Mouse (Mus musculus) embryo, embryonic 9.5 days (tissue): ENCODE data around the gene Tes.

ENCODE experiments used
- DNase-seq: peaks from one replicate; pipeline ENCODE4 v3.0.0-alpha.2; 2017; ENCODE audit errors: extremely low spot score

Gene Tes

DNA sequence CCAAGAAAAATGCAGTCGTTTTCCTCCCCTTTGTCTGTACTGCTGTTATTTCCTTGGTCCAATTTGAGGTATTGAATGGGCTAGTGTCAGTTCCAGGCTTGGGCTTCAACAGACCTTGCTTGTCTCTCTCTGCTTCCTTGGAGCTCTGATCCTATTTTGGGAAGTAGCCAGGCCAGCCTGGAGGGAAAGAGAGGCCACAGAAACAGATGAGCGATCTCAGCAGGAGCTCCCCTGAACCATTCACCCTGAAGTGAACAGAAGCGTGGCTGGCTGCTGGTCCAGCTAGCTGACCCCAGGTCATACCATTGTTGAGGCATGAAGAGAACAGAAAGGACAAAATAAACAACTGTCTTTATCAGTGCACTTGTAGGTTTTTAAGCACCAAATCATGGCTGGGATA lies 12.8 kb downstream of the Tes start:
- DNase-seq = peak; percentile 52

DNA sequence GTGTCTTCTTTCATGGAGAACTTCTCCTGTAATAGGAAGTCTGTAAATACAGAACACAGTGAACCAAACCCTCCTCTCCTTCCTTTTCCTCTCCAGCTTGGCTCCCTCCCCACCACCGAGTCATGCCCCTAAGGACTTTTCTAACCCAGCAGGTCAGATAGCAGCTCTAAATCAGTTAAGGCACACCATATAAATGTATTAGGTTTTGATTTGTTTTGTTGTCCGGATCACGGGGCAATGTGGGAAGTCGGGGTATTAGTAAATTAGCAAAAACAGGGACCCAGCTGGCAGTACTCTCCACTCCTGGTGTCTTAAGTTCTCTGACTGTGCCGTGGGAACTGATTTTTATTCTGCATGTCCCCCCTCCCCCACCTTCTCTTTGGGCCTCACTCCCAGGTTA lies 14.4 kb downstream of the Tes start:
- no peak for DNase-seq

DNA sequence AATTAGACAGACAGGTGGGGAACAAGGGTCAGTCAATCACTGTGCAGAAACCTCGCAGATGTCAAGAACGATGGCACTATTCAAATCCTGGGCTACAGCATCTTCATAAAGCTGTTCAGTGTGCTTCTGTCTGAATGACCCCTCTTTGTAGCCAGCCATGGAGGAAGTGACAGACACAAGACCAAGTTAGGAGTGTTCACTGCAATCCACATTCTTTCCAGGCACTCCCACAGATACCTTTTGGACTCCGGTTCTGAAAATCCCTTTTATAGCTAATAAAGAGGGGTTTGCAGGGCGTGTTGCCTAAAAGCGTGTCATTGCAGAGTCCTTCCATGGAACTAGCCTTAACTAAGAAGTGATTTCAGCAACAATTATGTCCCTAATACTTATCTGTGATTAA lies 14.9 kb downstream of the Tes start:
- no peak for DNase-seq

- DNase-seq = no peak
Observed at GRCm38 (mm10) chr6:17082238-17082637, 17.3 kb downstream of the Tes start.

DNA sequence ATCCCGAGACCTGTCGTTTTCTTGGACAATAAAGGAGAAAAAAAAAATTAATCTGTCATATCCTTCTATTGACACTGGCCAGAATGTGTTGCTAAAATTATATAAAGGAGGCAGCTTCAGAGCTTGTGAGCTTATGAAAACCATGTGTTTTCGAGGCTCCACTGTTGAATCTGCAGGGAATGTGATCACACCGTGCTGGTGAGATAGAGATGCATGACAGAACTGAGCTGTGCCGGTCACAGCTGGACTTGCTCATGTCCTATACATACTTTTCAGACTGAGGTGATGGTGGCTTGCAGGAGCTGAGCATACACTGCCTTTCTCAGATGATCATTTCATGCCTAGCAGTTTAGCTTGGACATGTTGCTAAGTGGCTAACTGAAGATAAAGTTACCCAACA lies 17.9 kb downstream of the Tes start:
- no peak for DNase-seq

- DNase-seq = peak; percentile 61
Observed at GRCm38 (mm10) chr6:17087485-17087884, 22.5 kb downstream of the Tes start.

DNA sequence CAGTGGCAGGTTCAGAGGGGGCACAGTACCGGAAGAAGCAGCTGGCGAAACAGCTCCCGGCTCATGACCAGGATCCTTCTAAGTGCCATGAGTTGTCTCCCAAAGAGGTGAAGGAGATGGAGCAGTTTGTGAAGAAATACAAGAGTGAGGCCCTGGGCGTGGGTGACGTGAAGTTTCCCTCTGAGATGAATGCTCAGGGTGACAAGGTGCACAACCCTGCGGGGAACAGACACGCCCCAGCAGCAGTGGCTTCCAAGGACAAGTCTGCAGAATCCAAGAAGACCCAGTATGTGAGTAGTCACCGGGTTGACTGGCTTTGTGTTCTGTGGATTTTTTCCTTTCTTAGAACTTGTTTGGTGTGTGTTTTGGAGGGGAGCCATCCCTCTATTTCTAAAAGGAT lies 32.4 kb downstream of the Tes start:
- DNase-seq = no peak

DNA sequence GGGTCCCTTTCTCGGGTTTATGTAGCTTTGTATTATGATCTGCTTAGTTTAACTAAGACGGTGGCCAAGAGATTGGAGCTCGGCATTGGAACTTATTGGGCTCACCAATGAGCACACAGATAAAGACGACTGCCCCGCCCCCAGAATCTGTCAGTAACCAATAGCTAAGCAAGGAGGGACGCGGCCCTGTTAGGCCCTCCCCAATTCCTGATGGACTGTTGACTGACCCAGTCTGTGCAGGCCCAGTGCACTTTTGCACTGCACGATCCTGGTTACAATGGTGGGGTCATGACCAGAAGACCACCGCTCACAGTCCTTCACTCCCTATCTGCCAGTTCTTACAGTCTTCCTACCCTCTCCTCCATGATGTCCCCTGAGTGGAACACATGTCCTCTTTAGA lies 33.6 kb downstream of the Tes start:
- no peak for DNase-seq

DNA sequence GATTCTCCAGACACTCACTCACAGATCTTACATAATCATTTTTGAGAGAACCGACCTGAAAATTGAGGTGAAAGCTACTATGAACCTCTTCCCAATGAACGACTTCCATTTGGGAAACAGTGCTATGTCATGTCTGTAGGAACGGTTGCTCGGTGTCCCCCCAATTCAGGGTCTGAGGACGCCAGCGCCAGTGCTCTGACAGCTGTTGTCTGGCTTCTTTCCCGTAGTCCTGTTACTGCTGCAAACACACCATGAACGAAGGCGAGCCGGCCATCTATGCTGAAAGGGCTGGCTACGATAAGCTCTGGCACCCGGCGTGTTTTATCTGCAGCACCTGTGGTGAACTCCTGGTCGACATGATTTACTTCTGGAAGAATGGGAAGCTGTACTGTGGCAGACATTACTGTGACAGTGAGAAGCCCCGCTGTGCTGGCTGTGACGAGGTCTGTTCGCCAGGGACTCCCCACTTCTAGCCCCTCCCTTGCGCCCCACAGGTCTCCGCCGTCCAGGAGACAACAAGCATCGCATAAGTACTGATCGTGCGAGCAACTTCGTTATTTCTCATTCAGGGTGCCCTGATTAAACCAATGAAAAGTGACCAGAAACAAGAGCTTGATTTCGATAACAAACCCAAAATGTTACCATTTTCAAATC lies 34.7 kb downstream of the Tes start:
- no peak for DNase-seq

DNA sequence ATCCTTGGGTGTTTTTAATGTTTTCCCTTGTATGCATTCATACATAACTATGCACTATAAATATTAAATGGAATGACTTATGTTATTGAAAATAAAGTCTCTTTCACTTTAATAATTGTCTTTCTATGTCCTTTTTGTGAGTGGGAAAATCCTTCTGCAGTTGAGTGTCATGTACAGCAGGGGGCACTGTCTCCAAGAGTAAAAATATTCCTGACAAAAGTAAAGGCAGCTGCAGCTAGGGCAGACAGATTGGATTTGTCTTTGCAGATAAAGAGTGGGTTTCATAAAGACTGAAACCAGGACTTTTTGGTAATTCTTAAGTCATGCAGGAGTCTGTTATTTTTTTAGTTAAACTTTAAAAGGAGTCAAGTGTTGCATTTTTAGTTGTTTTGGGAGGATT lies 40.8 kb downstream of the Tes start:
- DNase-seq = peak; percentile 52

GRCm38 (mm10) chr6:17106493-17106892 lies 41.5 kb downstream of the Tes start:
- DNase-seq = no peak

DNA sequence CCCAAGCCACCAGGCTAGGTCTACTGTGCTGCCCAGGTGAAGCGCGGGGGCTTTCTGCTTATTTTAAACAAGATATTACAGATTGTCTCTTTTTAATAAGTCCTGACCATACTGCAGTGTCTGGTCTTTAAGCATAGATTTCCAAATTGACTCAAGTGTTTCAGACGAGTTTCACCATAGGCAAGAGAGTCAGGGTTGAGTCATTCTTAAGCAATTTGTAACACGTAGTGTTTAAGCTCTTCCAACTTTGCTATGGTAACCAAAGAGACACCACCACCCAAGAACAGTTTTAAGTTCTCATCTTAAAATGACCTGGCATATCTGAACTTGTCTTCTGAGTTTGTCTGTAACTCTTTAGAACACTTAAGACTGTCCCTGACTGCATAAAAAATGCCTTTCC lies 44.3 kb downstream of the Tes start:
- DNase-seq = no peak

DNA sequence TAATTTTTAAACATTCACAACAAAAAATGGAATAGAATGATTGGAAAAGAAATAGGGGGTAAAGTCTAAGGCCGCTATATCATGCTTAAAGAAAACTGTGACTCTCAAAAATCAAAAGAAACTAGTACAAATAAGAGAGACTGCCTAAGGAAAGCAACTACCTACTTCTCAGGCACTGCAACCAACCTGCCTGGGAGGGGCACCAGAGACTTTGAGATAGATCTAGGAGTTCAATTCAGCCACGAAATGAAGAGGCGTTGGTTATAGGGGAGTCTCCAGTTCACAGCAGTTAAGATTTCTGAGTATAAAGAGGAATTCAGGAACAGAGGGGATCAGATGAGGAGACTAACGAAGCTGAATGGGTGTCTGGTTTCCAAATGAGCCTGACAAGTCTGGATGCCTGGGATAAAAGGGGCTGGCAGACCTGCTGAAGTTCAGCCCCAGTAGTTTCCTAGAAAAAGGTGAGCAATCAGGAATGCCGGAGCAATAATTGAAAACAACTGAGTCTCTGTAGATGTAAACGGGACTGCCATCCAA lies 45.7 kb downstream of the Tes start:
- no peak for DNase-seq

DNA sequence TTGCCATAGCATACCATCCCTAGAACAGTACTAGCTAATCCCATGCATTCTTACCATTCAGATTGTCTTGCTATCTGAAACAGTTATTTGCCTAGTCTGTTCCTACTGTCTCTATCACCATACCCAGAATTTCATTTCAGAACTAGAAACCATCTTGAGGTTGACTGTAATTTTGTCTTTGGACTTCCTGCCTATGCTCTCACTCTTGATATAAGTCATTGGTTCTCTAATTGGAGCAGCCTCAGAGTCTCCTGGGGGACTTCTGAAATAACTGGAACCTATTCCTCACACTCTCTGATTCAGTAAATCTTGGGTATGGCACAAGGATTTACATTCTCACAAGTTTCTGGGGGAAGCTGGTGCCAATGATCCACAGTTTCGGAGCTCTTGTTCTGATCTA lies 47.1 kb downstream of the Tes start:
- DNase-seq = no peak

GRCm38 (mm10) chr6:17112990-17113389 lies 48.0 kb downstream of the Tes start:
- DNase-seq = no peak

DNA sequence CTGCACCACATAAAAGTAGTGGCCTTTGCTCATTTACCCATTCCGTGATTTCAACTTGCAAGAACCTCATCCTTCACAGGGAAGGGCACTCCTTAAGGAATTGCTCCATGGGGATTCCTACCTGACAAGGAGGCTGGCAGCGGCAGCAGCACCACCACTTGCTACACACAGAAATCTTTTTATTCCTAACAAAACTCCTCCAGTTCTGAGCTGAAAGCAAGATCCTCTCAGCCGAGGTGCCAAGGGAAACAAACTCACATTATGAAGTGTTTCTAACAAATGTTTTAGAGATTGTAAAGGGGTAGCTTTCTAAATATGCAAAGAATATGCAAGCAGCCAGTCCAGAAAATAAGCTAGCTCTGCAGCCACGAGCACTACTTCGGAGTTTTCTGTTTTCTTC lies 49.6 kb downstream of the Tes start:
- DNase-seq = no peak

DNA sequence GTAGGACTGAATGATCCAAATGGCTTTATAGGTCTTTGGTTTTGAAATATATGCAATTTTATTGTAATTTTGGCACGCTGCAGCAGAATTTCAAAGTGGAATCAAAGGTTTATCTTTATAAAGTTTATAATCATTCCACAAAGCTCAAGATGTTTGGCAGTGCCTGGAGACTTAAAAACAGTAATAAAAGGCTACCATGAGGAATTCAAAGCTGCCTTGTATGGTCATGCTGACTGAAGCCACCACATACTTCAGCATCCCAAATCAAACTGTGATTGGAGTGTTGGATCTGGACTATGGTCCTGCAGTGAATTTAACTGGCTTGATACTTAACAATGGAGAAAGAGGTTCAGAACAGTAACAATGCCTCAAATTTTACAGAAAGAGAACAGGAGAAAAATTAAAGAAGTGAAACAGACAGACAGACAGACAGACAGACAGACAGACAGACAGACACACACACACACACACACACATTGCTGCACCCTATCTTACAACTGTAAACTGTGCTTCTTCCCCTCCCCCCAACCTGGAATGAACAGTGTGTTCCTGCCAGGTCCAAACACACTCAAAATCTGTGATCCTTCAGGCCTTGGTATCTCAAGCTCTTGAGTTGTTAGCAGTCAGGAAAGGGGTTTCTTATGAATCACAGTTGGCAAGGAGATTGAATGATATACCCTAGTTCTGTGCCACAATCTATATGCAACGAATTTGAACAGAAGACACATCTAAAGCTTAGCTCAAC lies 50.3 kb downstream of the Tes start:
- DNase-seq = no peak

DNA sequence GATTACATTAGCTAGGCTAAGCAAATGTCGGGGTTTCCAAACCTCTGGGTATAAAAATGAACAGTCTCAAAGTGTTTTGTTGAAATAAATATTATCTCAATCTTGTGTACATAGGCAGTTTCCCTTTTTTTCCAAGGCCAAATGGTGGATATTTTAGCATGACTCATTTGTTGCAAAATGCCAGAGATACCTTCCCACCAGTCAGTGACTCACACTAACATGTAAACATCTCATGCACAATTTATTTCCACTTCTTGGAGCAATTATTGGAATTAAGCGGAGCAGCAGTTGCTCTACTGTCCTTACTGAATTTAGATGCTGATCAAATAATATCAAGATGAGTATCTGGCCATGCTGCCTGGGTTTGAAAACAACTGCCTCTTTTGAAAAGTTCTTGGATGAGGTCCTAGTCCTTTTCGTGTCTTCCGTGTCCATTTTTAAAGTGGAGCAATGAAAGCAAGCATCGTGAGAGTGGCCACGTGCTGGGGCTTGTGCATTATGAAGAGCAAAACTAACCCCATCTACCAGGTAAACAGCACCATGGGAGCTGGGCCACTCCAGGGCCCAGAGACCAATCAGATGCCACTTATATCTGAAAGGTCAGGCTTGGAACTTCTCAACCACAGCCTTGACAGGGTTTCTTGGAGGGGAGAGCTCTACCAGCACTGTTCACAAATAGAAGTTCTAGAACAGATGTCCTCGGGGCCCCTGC lies 54.7 kb downstream of the Tes start:
- DNase-seq = no peak

DNA sequence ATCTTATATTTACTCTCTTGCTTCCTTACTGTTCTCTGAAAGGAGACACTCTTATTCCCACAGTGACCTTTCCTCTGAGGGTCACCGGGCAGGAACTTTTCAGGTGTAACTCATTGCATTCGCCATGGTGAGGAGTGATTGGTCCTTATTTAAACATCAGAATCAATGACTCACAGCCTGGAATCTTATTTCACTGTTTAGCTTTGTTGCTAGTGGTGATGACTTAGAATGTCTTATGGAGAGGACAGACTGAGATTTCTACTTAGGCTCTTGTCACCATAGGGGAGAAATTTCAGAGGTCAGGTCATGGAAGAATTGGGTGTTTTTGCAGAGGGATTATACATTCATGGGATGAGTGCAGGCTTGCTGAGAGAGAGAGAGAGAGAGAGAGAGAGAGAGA lies 75.1 kb downstream of the Tes start:
- no peak for DNase-seq

DNA sequence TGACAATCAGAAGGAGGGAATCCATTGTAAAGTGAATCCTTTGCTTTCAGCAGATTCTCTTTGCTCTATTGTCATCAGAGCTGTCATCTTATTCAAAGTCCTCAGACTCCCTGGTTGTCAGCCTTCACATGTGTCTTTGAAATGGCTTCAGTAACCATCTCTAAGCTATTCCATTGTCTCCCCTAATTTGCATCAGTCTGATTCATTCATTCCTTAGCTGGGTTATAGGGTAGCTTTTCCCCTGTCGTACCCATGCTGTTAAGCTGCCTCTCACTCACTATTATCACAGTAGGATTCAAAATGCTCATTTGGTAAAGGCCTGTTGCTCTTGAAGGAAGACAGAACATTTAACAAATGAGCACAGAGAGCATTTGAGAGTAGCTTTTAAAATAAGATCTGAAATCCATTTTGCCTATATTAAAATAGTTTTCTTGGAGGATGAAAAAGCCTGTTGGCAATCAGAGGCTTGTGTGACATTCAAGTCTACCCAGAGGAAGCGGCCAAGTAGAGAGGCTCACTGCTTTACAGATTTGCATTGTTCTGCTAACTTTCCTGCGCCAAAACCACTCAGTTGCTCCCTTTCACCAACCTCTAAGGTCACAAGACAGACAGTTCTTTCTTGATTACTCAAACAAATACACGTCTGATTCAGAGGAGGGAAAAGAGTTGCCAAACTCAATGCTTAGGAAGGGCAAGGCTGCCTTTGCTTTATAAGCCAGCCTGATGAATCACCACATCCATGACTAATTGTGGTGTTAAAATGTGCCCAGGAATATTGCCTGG lies 77.8 kb downstream of the Tes start:
- DNase-seq = peak; percentile 6

- DNase-seq = no peak
Observed at GRCm38 (mm10) chr6:17151071-17151715, 86.2 kb downstream of the Tes start.

DNA sequence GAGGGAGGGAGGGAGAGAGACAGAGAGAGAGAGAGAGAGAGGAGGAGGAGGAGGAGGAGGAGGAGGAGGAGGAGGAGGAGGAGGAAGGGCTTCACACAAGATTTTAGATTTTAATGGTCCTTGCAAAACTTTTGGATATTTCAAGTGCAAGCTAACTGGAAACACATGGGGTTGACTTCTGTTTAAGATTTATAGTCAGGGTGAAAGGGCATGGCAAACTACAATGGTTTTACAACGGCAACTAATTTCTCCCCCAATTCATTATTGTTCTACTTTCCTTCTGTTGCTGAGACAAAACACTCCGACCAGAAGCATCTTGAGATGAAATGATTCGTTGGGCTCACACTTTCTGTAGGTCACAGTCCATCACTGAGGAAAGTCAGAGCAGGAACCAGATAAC lies 87.6 kb downstream of the Tes start:
- DNase-seq = no peak
